Mouse (Mus musculus) forebrain, embryonic 16.5 days (tissue): ENCODE results near the gene Ldb3. TPM values are rescaled to one million over a fixed set of nuclear protein-coding genes. Genes with fewer than 3 reads are reported as not detected.

Source experiments
- ATAC-seq: fragments of 200-750 bp; cut with Nextera tagmentation; 2 replicates; pipeline ENCODE4 v1.8.0; 2017; ENCODE audit warnings: mild to moderate bottlenecking, moderate library complexity
- H3K27ac ChIP-seq: fragments of 300-500 bp; sonication (generic); 2 replicates; pipeline ENCODE4 v1.5.1; 2014; ENCODE audit warnings: low read length, control low read depth
- H3K27me3 ChIP-seq: fragments of 300-500 bp; sonication (generic); replicated peaks from 2 replicates; pipeline ENCODE4 v1.6.1; 2014; ENCODE audit warnings: low read length; ENCODE audit not compliant: control insufficient read depth, insufficient read depth
- H3K36me3 ChIP-seq: fragments of 300-500 bp; sonication (generic); 2 replicates; pipeline ENCODE4 v1.6.1; 2014; ENCODE audit not compliant: control insufficient read depth, insufficient read depth
- H3K4me1 ChIP-seq: fragments of 300-500 bp; sonication (generic); replicated peaks from 2 replicates; pipeline ENCODE4 v1.6.1; 2014; ENCODE audit warnings: low read length; ENCODE audit not compliant: control insufficient read depth, insufficient read depth
- H3K4me2 ChIP-seq: fragments of 300-500 bp; sonication (generic); 2 replicates; pipeline ENCODE4 v1.6.1; 2014; ENCODE audit warnings: mild to moderate bottlenecking, low read length, control low read depth
- H3K4me3 ChIP-seq: fragments of 300-500 bp; sonication (generic); replicated peaks from 2 replicates; pipeline ENCODE4 v1.5.1; 2014; ENCODE audit warnings: mild to moderate bottlenecking, low read length, control low read depth
- H3K9ac ChIP-seq: fragments of 300-500 bp; sonication (generic); replicated peaks from 2 replicates; pipeline ENCODE4 v1.6.1; 2014; ENCODE audit warnings: low read depth, low read length, control low read depth
- H3K9me3 ChIP-seq: fragments of 300-500 bp; sonication (generic); 2 replicates; pipeline ENCODE4 v1.6.1; 2016; ENCODE audit warnings: low read length; ENCODE audit not compliant: control insufficient read depth
- WGBS: fragments of 180-500 bp; shearing (Covaris S2); extraction: QIAGEN DNeasy Blood & Tissue Kit; methylation state at CpG from one replicate; pipeline ENCODE4 v1.1.7; 2014; 5-methylcytosine and 5-hydroxymethylcytosine counted together
- polyA plus RNA-seq: library from polyadenylated mRNA; unstranded; fragments of >200 nt; fragmentation: Nextera tagmentation; extraction: Ambion mirVana; gene quantifications from 2 replicates; pipeline ENCODE4 v1.2.1, GENCODE M21; 2015

Gene Ldb3
- polyA plus RNA-seq, 1 experiment from 2014 or later: 0.39 TPM

- Histone ChIP-seq H3K4me1 (no peaks in the 10 kb centered on the region), H3K4me2 (no peak overlapping the region), H3K9me3 (no peaks in the 10 kb centered on the region; the same call in 1 of the 2 replicates), H3K27ac (no peak overlapping the region), H3K9ac (no peak overlapping the region), H3K4me3 (no peak overlapping the region), H3K36me3 (no peaks in the 10 kb centered on the region), H3K27me3 (no peaks in the 10 kb centered on the region)
- 77% methylated on average over 5 of the region's 5 CpGs for WGBS
- no peak for ATAC-seq
Observed at GRCm38 (mm10) chr14:34533537-34533936, 54.9 kb downstream of the Ldb3 start.

DNA sequence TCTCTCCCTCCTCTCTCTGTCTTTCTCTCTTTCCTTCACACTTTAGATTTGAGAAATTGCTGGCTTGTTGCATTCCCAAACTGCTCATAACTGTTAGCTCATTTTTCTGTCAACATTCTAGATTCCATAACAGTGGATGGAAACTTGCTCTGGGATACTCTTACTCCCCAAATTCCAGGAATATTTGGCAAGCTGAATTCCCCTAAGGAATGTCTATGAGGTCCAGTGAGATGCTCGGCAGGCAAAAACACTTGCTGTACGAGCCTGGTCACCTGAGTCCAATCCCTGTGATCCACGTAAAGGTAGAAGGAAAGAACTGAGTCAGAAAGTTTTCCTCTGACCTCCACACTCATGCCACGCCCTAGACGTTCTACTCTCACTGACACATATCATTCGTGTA lies 55.9 kb downstream of the Ldb3 start:
- Histone ChIP-seq H3K4me1 (no peaks in the 10 kb centered on the region), H3K27me3 (no peaks in the 10 kb centered on the region), H3K36me3 (no peaks in the 10 kb centered on the region), H3K9me3 (no peaks in the 10 kb centered on the region; the same call in 1 of the 2 replicates), H3K27ac (no peak overlapping the region), H3K4me3 (no peak overlapping the region), H3K9ac (no peak overlapping the region), H3K4me2 (no peak overlapping the region)
- ATAC-seq: no peak
- WGBS: 87% methylated on average over 6 of the region's 6 CpGs

DNA sequence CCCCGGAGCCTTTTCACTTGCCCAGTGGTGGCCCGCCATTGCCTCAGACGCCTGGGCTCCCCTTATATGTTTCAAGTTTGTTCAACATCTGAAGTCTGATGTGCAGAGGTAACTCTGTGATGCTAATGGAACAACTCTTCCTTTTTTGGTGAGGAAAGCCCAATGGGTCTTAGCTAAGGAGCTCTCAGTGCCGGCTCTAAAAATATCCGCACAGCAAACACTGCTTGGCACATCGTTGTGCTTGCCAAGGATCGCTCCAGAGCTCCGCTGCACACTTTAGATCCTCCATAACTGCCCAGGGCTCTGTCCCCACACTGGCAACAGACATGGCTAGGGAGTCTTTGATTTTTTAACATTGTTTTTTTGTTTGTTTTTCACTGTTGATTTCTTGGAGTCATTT lies 59.7 kb downstream of the Ldb3 start:
- no peak overlapping the region for H3K4me3 ChIP-seq
- no peaks in the 10 kb centered on the region for H3K36me3 ChIP-seq
- 68% methylated on average over 8 of the region's 8 CpGs for WGBS
- no peak overlapping the region for H3K4me2 ChIP-seq
- ATAC-seq: no peak
- no peak overlapping the region for H3K27ac ChIP-seq
- H3K9ac ChIP-seq: no peak overlapping the region
- H3K4me1 ChIP-seq: no peaks in the 10 kb centered on the region
- H3K9me3 ChIP-seq: no peaks in the 10 kb centered on the region; the same call in 1 of the 2 replicates
- no peaks in the 10 kb centered on the region for H3K27me3 ChIP-seq

- Histone ChIP-seq H3K4me3 (no peak within 1 kb of the TSS), H3K9me3 (no peaks in the 10 kb centered on the region), H3K4me1 (no peaks in the 10 kb centered on the region), H3K36me3 (no peaks in the 10 kb centered on the region), H3K27me3 (no peaks in the 10 kb centered on the region), H3K9ac (no peak within 1 kb of the TSS), H3K4me2 (no peak within 1 kb of the TSS), H3K27ac (no peak within 1 kb of the TSS)
- ATAC-seq: no peak
- WGBS: 95% methylated on average over 8 of the region's 8 CpGs
Observed at GRCm38 (mm10) chr14:34522701-34523100, 65.8 kb downstream of the Ldb3 start, which contains the start of gene 9230112D13Rik. 9230112D13Rik (minus strand) TSS chr14:34522801.

DNA sequence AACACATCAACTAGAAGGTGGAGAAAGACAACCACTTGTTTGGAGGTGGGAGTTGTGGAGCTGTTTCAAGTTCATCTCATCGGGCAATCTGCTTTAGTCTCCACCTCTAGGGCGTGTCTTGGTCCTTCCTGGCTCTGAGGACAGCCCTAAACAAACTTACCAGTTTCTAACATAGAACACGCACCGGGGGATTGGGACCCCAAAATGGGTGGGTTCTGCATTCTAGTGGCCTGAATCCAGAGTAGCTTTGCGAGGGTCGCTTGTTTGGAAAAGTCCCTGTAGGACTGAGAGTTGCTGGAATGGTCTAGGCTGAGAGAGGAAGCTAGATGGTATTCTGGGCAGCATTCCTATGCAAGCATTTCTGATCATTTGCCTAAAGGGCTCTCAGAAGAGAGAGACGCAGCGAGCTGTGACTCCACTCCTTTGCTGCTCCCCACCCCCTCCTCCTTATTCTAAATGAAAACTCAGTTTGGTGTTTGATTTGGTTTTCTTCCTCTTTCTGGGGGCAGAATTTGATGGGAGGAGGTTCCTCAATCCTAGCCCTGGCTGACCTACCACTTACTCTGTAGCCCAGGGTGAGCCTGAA lies 70.4 kb downstream of the Ldb3 start:
- no peak overlapping the region for H3K4me3 ChIP-seq
- no peaks in the 10 kb centered on the region for H3K36me3 ChIP-seq
- H3K4me1 ChIP-seq: no peaks in the 10 kb centered on the region
- 90% methylated on average over 8 of the region's 8 CpGs for WGBS
- no peaks in the 10 kb centered on the region for H3K9me3 ChIP-seq
- H3K27ac ChIP-seq: no peak overlapping the region
- no peak overlapping the region for H3K9ac ChIP-seq
- H3K4me2 ChIP-seq: no peak overlapping the region
- ATAC-seq: no peak
- H3K27me3 ChIP-seq: no peaks in the 10 kb centered on the region

GRCm38 (mm10) chr14:34516960-34517577 lies 71.4 kb downstream of the Ldb3 start:
- Histone ChIP-seq H3K9ac (no peak overlapping the region), H3K4me3 (no peak overlapping the region), H3K4me2 (no peak overlapping the region), H3K27me3 (no peaks in the 10 kb centered on the region), H3K4me1 (no peaks in the 10 kb centered on the region), H3K9me3 (no peaks in the 10 kb centered on the region), H3K36me3 (no peaks in the 10 kb centered on the region), H3K27ac (no peak overlapping the region)
- no peak for ATAC-seq
- WGBS: 91% methylated on average over 10 of the region's 10 CpGs

GRCm38 (mm10) chr14:34515860-34516259 lies 72.6 kb downstream of the Ldb3 start:
- 90% methylated on average over 5 of the region's 5 CpGs for WGBS
- Histone ChIP-seq H3K27me3 (no peaks in the 10 kb centered on the region), H3K4me2 (no peak overlapping the region), H3K4me1 (no peaks in the 10 kb centered on the region), H3K9me3 (no peaks in the 10 kb centered on the region), H3K27ac (no peak overlapping the region), H3K9ac (no peak overlapping the region), H3K36me3 (no peaks in the 10 kb centered on the region), H3K4me3 (no peak overlapping the region)
- ATAC-seq: no peak

DNA sequence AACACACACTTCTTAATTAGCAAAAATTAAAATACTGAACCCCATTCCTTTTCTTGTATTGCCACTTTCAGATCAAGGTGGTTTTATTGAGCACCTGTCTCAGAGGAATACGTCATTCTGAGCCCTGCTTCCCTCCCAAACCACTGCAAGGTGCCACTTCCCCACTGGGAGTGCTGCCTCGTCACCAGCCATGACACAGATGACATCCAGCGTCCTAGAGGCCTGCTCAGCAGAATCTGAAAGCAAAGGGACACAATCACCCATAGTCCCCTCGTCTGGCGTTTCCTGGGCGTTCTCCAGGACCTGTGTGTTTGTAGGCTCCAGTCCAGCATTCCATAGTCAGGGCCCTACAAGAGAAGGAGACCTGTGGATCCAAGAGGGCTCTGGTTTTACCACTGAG lies 74.4 kb downstream of the Ldb3 start:
- no peak for ATAC-seq
- Histone ChIP-seq H3K27me3 (no peaks in the 10 kb centered on the region), H3K4me2 (no peak overlapping the region), H3K4me3 (no peak overlapping the region), H3K36me3 (no peaks in the 10 kb centered on the region), H3K9ac (no peak overlapping the region), H3K27ac (no peak overlapping the region), H3K9me3 (no peaks in the 10 kb centered on the region), H3K4me1 (peaks cover 1% of the 10 kb centered on the region; the same call in 1 of the 2 replicates)
- WGBS: 39% methylated on average over 6 of the region's 6 CpGs

DNA sequence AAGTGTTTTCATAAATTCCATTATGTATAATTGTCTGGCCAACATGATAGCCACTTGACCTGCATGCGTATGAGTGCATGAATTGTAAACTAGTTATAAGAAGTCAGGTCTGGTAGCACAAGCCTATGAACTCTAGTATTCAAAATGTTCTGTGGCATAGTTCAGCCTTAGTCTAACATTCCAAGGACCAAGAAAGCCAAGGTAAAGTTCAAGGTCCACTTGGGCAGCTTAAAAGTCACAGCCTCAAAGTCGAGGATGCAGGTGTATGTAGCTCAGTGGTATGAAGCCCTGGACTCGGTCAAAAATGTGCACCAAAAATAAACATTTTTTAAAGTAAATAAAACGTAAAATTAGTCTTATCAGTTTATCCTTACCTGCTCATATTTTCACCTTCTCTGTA lies 75.9 kb downstream of the Ldb3 start:
- Histone ChIP-seq H3K4me1 (peaks cover 16% of the 10 kb centered on the region), H3K4me2 (no peak overlapping the region), H3K27ac (no peak overlapping the region), H3K4me3 (no peak overlapping the region), H3K9me3 (no peaks in the 10 kb centered on the region), H3K27me3 (no peaks in the 10 kb centered on the region), H3K9ac (no peak overlapping the region), H3K36me3 (no peaks in the 10 kb centered on the region)
- 92% methylated on average over 4 of the region's 4 CpGs for WGBS
- no peak for ATAC-seq
